Mouse (Mus musculus) hindlimb bud, embryonic 11.5 days (tissue): ENCODE measurements around the gene Srrm4.
A peak's percentile ranks its signal among the peaks of the same experiment; 100 is the strongest.

Experiments used
- DNase-seq: peaks from one replicate; pipeline ENCODE4 v3.0.0-alpha.2; 2012; ENCODE audit warnings: low read depth, low spot score; ENCODE audit errors: extremely low spot score

Gene Srrm4

GRCm38 (mm10) chr5:116591346-116592048 lies at the start of gene Srrm4:
Gene Srrm4 (minus strand): TSS chr5:116591817.
- peak; percentile 64 for DNase-seq

- peak; percentile 47 for DNase-seq
These were observed 1.3 kb upstream of the Srrm4 start for GRCm38 (mm10) chr5:116592801-116593430.

DNA sequence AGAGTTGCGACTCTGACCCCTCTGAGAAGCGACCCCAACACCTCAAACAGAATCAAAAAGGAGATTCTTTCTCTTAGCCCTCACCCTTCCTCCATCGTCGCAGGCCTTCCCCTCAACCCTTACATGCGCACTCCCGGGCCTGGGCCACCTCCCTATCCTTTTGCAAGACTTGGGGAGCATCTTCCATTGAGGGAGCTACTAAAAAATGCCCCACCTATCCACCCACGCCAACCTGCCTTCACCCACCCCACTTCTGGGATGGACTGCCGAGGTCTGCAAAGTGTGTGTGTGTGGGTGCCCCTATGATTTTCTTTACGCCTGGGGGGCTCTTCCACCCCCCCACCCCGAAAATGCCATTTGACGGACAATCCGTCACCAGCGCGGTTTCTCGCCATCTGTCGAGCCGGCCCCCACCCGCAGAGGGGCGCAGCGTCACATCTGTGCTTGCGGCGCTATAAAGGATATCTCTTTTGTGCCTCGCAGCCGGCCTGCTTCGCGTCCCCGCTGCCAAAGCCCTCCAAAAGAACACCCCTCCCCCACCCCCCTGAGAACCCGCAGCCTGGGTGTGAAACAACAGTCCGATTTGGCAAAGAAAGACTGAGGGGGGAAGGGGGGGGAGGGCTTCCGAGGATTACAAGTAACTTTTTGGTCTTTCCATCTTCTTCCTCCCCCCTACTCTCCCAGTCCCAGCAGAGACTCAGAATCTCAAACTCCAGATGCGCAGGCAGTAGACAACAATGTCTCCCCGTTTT lies 608 bp upstream of the Srrm4 start:
- DNase-seq: no peak

GRCm38 (mm10) chr5:116590698-116591097 lies 919 bp downstream of the Srrm4 start:
- DNase-seq: no peak

DNA sequence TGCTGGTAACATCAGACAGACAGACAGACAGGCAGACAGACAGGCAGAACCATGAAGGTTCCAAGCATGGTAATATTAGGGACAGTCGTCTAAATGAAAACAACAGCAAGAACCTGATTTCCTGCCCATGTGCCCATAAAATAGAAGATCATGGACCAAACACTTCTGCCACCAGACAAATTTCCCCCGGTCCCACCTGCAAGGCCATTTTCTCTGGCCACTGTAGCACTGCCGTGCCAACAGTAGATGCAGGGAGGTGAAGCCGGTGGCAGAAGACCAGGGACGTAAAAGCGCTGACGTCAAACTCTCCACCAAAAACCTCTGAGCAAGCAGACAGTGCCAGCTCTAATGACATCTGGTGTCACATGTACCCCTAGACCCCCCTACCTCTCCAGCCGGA lies 2.0 kb downstream of the Srrm4 start:
- DNase-seq: no peak

- DNase-seq: no peak
These were observed 2.8 kb downstream of the Srrm4 start for GRCm38 (mm10) chr5:116588836-116589235.

DNA sequence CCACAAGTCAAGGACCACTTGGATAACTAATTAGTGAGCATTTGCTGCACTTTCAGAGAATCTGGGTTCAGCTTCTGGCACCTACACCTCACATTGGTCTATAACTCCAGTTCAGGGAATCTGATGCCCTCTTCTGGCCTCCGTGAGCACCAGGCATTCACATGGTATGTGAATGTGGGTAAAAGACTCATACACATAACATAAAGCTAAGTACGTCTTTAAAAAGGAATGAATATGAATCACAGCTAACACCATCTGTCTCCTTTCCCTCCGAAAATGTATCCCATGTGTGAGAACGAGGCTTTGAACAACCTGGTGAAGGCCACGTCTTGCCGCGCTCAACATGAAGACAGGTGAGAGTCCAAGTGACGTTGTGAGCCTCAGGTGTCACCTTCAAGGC lies 12.1 kb downstream of the Srrm4 start:
- DNase-seq: no peak

- DNase-seq: no peak
These were observed 14.5 kb downstream of the Srrm4 start for GRCm38 (mm10) chr5:116577082-116577481.

- DNase-seq: no peak
These were observed 18.3 kb downstream of the Srrm4 start for GRCm38 (mm10) chr5:116573307-116573706.

DNA sequence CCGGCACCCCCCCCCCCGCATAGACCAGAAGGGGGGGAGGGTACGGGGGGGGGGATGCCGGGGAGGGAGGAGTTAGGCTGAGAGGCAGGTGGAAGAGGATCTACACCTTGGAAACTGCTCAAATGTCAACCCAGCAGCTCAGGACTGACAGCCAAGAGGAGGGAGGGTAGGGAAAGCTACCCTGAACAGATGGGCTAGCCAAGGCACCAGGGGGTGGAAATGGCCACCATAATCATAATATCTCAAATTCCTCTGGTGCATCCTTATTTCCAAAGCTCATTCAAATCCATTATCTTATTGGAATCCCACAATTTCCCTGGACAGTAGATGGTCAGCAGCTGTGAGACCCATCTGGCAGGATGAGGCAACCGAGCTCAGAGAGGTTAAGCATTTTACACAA lies 19.7 kb downstream of the Srrm4 start:
- DNase-seq: no peak

DNA sequence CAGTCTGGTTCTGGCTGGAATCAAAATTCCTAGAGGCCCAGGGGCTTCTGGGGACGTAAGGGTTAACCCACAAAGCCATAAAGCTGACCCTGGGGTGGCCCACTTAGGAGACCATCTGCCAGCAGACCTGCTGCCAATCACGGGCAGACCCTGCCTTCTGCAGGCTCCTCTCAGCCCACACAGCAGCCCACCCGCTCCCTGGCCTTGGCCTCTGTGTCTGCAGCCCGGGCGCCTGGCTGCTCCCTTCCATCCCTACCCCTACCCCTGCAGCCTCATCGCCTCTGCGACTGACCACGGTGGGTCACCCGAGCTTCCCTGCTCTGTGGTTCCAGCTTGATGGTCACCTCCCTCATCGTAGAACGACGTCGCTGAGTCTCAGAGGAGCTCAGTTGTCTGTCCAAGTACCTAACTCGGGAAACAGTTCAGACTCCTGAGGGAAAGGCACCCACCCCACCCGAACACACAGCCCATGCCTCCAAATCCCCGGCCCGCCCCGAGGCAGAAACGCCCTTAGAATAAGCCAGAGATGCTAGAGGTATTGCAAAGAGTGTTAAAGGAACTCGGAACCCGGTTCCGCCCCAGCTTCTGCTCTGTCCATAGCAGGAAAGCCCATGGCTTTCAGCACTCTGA lies 20.3 kb downstream of the Srrm4 start:
- peak; percentile 12 for DNase-seq

DNA sequence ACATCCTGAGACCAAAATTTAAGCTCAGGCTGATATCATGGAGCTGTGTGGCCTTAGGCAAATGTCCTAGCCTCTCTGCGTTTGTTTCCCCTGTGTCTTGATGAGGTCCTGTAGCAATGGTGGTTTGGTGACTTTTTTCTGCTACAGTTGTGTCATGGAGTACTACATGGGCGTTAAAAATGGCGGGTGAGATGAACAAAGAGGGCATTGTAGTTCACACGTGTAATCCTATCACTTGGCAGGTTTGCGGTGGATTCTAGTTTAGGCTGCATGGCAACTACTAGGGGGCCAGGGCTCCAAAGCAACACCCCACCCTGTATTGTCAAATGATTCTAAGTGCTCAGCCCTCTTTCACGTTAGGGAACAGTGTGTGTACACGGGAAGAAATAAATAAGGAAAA lies 21.1 kb downstream of the Srrm4 start:
- DNase-seq: no peak

DNA sequence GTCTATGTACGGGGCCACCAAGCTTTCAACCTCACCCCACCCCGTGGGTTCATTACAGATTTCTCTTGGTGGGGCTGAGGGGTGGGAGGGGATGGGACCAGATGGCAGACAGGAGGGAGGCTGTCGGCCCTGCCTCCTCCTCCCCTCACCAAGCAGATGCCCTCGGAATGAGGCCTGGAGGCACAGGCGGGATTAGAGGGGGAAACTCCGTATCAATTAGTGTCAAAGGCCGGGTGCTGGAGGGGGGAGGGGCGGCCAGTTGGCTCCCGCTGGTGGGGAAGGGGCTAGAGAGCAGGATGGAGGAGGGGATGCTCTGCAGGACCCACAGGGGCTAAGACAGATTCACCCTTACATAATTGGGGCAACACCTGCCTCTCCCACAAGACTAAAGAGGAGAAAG lies 22.0 kb downstream of the Srrm4 start:
- no peak for DNase-seq

DNA sequence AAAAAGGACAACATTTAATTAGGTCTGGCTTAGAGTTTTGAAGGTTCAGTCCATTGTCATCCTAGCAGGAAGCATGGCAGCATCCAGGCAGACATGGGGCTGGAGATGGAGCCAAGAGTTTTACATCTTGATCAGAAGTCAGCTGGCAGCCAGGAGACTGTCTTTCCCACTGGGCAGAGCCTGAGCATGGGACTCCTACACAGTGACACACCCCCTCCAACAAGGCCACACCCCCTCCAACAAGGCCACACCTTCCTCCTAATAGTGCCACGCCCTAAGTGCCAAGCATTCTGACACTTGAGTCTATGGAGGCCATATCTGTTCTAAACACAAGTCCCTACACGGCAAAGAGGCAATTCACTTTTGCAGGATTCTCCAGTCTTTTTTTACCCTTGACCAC lies 23.6 kb downstream of the Srrm4 start:
- DNase-seq: no peak

- DNase-seq: no peak
These were observed 24.3 kb downstream of the Srrm4 start for GRCm38 (mm10) chr5:116567298-116567697.

GRCm38 (mm10) chr5:116566385-116567045 lies 25.1 kb downstream of the Srrm4 start:
- DNase-seq: no peak

DNA sequence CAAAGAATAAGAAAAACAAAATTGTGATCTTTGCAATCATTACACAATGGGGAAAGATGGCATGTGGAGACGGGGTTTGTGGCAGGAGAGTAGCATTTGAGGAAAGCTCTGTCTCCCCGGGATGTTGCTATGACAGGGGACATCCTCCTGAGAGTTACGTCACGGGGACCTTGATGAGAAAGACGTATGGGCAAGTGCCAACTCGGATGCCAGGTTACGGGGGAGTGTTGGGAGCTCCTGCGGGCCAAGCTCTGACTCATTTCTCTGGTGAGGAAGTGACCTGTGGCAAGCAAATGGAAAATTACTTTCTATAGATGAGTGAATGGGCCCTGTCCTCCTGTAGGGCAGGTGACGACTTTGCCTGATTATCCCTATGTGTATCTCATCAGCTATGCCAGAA lies 26.0 kb downstream of the Srrm4 start:
- no peak for DNase-seq

DNA sequence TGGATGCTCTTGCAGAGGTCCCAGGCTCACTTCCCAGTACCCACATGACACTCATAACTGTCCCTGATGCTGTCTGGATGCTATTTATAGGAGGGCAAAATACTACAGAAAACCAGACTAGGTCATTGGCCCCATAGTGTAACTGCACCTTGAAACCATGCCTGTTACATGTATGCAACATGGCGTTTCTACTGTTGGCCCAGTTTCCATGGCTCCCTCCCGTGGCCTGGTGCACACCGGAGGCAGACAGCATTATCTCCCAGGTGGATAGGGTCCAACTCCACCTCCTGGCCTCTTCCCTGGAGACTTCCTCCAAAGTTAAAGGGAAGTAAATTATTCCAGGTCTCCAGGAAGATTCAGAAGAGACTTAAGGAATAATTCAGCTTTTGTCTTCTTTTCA lies 27.2 kb downstream of the Srrm4 start:
- no peak for DNase-seq

DNA sequence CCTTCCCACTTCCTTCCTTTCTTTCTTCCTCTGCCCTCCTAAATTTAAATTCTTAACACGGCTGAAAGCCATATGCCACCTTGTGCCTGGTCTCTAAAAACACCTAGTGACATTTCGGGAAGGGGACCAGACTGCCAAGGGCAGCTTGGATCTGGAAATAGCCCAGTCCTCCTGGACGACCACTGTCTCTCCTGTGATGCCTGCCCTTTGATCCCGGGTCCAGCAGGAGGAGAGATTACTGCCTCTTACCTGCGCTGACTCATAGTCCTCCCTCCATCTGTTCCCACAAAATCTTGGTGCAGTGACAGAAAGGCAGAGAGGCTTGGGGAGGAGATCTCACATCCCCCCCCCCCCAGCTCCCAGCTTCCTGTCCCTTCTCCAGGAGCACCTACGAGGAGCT lies 27.9 kb downstream of the Srrm4 start:
- no peak for DNase-seq

- no peak for DNase-seq
These were observed 32.5 kb downstream of the Srrm4 start for GRCm38 (mm10) chr5:116559091-116559490.

DNA sequence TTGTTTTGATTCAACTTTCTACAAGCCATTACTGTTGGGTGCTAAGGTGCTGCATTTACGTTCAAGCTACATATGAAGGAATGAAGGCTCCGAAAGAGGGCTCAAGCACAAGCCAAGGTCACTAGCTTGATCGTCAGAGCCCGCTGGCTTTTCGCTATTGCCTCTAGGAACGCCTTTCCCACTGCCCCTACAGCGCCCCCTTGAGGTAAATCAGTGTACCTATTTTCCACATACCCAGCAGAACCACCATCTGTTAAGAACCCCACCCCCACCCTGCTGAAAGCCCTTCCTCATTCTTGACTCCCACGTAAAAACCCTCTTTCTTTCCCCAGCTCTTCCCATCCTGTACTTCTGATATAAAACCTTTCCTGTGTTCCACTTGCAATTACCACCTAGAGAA lies 35.0 kb downstream of the Srrm4 start:
- no peak for DNase-seq
